Mouse (Mus musculus): ENCODE data around the gene Sdc4.

Sdc4 gene

DNA sequence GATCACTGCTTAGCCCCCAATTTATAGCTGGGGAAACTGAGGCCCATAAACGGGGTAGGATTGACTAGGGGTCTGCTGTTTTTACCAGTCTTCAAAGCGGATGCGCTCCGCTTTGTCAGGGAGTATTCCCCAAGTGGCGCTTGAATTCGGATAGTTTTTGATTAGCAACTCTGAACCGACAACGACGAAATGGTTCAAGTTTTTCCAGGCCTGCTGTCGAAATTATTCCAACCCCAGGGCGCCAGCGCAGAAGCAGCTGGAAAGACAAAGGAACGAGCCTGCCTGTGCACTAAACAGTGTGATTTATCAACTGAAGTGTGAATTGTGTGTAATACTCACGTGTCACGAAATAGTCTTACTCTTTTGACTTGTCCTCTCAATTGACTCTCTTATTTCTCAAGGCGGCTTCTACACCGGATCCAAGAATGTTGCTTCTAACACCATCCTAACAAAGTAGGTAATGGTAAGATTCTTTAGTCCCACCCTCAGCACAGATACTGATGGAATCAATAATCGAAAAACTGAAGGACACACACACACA lies at the start of gene Sdc4:
Gene Sdc4 (minus strand): TSS at position 428 of the 541 bp plus-strand sequence.
- no peak for DNase-seq

DNA sequence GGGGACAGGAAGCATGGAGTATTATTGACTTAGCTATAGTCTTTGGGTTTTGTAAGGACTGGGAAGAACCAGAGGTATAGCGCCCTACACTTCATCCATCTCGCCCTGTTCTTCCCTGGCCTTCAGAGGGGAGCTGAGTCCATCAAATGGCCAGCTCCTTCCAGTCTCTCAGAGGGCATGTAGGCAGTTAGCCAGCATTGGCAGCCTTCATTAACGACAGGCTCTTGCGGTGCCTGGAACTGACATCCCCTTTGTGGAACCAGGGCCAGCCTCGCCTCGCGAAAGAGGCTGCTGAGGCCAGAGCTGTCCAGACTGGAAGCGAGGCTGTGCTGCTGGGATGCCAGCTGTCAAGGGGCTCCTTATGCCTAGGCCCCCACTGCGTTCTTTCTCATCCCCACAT lies 44.1 kb upstream of the Sdc4 start:
- DNase-seq, result no peak

DNA sequence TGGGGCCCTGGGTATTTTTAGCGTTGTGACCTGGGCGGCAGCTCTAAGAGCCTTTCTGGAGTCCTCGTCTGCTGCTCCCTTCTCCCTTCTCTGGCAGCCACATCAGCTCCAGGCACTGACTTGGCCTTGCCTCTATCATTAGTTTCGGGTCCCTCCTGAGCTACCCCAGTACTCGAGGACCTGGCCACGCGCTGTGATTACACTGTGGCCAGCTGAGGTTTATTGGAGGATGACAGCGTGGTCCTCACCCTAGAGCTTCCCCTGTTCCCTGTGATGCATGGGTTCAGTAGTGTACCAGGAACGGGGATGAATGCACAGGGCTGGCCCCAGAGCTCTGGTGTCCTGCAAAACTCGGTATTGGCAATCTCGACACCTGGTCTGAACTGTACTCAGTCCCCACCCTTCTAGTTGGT lies 43.4 kb upstream of the Sdc4 start:
- DNase-seq, result no peak

DNA sequence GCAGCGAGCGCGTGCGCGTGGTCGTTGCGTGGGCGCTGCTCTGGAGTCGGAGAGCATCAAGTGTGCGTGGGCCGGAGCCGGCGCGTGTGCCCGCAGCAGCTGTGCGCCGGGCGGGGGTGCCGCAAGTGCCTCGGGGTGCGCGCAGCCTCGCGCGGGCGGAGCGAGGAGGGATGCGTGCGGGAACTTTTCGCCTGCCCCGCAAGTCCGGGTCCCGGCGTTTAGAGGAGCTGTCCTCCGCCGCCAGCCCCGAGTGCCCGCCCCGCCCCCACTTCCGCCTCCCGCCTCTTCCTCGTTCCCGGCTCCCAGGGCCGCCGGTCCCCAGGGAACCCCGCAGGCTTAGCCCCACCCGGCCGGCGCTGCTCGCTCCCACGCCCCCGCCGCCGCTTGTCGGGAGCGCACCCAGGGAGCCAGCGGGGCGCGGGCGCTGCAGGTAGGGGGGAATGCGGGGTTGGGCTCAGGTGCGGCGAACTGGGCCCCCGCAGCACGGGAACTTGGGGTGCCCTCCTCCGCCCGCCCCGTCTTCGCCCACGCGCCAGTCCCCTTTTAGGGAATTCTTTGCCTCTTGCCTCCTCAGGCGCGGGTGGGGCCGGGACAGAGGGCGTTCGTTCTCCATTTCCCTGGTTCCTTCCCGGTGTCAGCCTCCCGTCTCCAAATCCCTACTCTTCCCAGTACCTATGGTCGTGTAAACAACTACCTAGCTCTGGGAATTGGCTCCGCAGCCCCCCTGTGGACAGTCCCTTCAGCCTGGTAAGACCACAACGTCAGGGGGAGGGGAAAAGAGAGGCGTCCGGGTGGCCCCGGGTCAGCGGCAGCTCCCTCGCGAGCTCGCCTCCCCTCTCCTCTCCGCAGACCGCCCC lies 42.8 kb upstream of the Sdc4 start:
- peak; percentile 41 for DNase-seq

DNA sequence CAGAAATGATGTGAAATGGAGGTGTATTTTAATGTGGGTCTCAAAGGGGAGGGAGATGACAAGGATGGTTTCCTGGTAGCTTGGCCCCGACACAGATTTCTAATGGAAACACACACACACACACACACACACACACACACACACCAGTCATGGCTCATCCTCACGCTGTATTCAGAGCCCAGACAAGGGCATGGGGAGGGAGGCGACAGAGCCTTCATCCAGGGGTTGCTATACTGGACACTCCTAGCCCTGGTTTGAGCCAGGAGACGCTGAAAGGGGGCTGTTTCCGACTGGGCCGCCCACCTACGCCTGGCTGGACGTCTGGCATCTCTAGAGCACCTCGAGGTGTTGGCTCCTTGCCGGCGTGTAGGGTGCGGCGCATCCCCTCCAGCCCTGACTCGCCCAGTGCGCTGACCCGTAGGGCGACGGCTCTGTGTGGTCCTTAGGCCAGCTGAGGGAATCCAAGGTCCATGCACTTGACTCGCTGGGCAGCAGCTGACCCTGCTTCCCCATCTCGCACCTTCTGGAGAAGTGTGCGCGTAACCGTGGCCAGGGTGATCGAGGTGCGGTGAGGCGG lies 42.1 kb upstream of the Sdc4 start, which contains the start of gene Dbndd2:
Gene Dbndd2 (plus strand): TSS at position 426 of the 577 bp plus-strand sequence.
- peak; percentile 78 for DNase-seq

DNA sequence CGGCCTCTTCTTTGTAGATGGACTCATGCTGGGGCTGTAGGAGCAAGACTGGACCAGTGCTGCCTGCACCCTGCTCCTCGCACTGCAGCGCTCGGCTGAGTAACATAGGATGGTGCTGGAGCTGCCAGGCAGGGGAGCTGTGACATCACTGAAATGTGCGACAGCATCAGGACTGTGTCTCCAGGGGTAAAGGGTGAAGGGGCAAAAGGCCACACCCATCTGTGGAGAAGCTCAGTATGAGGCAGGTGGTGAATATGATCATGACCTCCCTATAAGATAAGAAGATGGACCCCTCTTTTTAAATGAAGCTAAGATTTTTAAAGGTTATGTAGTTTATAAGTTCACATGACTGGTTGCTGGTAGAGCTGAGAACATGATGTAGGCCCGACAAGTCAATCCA lies 29.9 kb upstream of the Sdc4 start, which contains the start of gene Trp53tg5:
Gene Trp53tg5 (minus strand): TSS at position 101 of the 400 bp plus-strand sequence.
- no peak for DNase-seq

DNA sequence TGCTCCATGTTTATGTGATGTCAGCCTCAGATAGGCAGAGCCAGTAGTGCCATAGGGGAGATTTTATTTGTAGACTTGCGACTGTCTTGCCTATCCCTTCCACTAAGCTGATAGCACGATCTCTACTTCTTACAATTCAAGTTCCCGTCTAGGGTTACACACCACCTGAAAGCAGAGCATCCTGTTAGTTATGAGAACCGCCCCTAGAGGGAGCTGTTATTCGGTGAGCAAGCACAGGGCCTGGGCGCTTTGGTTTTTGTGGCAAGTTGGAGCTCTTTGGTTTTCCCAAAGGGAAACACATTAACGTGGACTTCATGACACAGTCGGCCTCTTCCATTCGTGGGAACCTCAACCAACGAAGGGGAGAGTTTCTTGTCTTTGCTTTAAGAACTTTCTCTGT lies 26.6 kb upstream of the Sdc4 start:
- no peak for DNase-seq

DNA sequence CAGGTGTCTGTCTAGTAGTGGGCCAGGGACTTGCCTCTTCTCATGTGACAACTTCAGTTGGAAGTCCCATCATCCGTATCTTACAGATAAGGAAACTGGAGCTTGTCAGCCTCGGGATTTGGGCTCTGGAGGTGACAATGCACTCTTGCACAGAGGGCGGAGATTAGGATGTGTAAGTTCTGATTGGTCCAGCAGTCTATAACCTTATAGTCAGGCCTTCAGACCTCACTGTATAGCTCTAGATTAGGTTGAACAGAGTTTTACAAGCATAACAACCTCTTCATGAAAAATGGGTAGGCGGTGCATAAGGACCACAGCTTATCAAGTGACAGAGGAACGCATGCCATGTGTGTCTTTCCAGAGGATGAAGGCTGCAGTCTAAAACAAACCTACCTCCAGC lies 23.1 kb upstream of the Sdc4 start:
- DNase-seq, result no peak

DNA sequence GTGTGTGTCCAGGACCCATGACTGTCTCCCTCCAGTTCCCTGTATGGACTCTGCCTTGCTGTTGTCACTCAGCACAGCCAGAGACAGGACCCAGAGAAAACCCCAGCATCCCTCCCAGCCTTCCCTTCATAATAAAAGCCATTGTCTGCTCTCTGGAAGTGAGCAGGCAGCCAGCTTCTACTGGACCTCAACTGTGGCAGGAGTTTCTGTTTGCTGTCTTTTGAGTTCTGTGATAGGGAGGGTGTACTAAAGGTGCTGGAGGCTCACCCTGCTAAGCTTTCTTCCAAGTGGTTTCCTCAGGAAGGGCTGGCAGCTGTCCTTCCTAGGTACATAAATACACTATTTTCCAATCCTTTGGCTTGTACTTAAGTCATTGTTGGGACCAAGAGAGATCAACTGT lies 21.5 kb upstream of the Sdc4 start:
- DNase-seq, result no peak

DNA sequence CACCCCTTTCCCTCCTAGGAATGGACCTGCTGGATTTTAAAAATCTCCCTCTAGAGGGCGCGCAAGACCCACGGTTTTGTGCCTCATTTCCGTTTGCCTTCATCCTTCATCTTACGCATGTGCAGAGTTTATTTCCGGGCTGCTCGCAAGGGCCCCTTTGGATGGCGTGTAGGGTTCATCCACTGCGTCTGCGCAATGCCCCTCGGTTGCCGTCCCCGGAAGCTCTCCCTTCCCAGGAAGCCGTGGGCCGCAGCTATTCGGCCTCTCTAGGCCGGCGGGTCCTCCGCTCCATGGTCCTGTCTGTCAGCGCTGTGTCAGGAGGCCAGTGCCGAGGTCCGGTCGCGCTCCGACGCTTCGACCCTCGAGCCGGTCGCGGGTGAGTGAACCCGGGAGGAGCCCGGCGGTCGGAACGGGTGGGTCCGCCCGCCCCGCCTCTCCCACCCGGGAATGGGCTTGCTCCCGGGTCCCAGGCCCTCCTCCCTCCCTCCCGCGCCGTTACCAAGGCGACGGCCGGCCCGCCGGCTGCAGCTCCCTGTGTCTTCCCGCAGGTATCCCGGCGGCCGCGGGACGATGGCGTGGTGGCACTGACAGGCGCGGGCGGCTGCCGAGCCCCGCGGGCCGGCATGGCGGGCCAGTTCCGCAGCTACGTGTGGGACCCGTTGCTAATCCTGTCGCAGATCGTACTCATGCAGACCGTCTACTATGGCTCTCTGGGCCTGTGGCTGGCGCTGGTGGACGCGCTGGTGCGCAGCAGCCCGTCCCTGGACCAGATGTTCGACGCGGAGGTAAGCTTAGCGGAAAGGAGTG lies 17.3 kb upstream of the Sdc4 start, which contains the start of gene Gm20458:
Gene Gm20458 (plus strand): TSS at position 223 of the 807 bp plus-strand sequence.
- DNase-seq, result peak; percentile 98

DNA sequence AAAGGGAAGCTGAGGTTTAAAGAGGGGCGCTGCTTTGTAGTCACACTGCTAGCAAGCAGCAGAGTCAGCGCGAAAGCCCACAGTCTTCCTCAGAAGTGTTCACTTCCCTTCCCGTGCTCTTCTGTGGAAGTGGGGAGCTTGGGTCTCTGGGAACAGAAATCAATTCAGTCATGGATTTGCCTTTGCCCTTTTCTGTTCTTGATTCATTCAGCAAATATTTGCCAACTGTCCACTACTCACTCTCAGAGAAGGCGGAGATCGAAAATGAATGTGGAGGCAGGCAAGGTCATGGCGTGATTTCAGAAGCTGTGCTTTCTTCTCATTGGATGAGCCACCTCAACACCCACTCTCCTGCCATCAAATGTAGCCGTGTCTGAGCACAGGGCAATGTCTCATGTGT lies 14.8 kb upstream of the Sdc4 start:
- DNase-seq, result peak; percentile 65

DNA sequence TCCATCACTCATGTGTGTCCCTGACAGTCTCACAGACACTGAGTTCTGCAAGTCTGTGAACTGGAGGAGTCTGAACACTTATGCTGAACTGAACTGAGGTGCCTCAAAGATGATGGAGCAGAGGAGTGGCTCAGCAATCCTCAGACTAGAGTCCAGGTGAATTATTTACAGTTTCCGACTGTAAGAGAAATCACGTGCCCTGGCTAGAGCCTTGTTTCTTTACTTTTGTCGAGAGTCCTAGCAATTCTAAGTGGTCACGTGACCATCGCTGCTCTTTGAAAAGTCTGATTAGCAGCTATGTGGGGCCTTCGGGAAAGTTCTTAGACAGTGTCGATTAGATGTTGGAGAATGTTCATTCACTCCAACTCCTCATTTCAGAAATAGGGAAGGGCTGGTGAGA lies 14.3 kb upstream of the Sdc4 start:
- DNase-seq, result peak; percentile 87

DNA sequence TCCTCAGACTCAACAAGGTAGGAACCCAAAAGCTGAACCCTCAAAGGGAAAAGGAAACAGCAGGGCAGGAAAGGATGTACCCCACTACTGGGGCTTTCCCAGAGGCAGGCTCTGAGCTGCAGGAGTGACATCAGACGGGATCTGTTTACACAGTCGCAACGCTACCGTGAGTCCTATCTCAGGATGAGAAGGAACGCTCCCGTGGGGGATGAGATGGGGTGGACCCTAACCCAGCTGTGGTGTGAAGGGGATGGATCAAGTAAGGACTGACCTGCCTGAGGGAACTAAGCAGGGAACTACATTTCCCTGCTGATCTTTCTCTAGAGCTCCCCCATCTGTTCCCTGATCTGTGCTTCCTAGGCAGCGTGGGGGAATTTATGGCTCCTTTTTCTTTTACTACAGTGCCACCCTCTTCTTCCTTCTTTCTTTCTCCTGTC lies 13.2 kb upstream of the Sdc4 start, which contains the start of gene Sys1:
Gene Sys1 (plus strand): TSS at position 101 of the 437 bp plus-strand sequence.
- no peak for DNase-seq

DNA sequence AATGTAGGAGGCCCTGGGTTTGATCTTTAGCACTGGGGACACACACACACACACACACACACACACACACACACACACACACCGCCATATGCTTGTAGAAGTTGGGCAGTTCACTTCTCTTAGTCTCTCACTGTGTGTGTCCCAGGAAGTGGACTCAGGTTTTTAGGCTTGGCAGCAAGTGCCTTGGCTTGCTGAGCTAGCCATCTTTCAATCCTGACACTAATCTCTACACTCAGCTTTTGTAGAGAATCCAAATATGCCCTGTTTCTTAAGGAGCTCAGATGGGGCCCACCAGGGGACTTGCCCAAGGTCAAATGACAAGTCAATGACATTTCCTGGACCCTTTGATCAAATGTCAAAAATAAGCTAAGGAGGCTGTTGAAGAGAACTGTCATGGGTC lies 12.7 kb upstream of the Sdc4 start:
- DNase-seq, result no peak

DNA sequence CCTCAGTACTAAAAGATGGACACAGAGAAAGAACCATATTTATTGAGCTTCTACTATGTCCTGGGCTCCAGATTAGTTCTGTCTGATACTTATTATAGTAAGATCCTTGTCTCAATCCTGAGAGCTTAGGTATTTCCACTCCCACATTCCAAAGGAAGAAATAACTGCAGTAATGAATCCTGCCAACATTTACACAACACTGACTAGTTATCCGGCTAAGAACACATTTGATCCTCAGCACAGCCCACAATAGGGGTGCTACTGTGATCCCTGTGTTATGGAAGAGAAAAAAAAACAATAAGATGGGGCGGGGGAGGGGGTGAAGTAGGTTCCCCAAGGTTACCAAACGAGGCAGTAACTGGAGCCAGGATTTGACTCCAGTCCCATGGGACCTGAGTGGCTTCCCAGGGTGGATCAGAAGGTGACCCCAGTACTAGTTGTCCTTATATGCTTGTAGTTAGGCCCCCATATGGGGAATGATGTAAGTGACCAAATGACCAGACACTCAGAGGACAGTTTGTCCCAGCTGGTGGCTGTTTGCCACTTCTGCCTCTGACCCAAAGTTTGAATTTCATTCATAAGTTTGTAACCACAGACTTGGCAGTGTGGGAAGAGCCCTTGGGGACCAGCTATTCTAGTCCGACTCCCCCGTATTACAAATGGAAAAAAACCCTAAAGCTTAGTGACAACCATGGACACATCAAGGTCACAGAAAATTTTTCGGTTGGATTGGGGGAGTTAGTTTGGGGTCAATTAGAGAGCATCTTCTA lies 11.9 kb upstream of the Sdc4 start:
- no peak for DNase-seq

DNA sequence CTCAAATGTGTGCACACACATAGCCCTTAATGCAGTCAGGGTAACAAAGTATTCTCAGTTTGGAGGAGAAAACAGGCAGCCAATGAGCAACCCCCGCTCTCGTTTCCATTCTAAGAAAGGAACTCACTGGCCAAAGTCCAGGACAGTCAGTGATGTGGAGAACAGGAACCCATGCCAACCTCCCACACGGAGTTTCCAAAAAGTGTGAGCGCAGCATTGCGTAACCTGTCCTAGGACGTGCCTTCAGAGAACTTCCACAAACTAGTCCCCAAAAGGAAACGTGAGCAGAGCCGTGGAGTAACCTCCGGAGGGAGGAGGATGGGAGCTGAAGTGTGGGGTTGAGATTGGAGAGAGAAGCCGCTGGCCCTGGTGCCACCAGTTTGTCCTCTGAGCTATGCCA lies 11.2 kb upstream of the Sdc4 start:
- peak; percentile 96 for DNase-seq

DNA sequence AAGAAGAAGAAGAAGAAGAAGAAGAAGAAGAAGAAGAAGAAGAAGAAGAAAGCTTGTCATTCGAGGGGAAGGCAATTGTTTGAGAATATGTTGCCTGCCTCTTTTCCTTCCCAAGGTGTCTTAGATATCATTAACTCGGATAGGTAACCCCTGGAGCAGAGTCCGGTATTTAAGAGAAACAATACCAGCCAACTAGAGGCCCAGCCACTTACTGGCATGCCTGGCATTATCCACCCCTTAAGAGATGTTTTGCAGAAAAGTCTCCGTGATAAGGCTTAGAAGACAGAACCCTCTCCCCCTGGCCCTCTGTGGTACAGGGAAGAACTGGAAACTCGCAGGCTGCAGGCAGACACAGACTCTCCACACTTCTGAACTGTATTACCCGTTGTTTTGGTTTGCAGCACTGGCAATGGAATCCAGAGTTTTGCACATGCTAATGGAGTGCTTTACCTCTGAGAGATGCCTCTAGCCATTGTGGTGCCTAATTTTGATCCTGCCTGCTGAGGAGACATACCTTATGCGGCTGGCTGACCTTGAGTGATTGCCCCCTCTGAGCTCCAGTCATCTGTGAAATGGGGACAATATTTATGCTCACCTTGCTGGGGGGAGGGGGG lies 10.3 kb upstream of the Sdc4 start:
- DNase-seq, result peak; percentile 67

DNA sequence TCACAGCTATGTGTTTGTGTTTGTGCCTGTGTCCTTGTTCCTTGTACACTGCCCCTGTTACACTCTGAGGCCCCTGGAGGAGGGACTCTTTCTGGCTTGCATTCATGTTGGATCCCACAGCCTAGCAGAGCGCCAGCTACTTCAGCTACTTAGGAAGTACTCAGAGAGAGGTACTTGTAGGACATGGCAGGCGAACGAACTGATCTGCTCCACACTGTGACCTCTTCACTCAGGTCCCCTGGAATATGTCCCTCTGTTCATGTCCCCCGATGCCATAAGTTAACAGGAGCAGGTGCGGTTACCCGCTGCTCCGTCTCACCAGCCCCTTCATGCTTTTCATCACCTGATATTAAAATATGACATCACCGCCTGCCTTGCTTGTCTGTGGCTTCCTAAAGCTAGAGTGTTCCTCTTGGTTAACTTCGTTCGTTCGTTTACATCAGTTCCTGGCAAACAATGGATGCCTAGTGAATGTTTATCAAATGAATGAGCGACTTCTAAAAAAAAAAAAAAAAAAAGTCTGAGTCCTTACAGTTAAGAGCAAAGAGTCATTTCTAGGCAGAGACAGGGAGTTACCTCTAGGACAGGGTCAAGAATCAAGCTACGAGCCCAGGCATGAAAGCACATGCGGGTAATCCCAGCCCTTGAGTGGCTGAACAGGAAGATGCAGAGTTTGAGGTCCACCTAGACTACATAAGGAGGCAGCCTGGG lies 9.5 kb upstream of the Sdc4 start:
- peak; percentile 67 for DNase-seq

DNA sequence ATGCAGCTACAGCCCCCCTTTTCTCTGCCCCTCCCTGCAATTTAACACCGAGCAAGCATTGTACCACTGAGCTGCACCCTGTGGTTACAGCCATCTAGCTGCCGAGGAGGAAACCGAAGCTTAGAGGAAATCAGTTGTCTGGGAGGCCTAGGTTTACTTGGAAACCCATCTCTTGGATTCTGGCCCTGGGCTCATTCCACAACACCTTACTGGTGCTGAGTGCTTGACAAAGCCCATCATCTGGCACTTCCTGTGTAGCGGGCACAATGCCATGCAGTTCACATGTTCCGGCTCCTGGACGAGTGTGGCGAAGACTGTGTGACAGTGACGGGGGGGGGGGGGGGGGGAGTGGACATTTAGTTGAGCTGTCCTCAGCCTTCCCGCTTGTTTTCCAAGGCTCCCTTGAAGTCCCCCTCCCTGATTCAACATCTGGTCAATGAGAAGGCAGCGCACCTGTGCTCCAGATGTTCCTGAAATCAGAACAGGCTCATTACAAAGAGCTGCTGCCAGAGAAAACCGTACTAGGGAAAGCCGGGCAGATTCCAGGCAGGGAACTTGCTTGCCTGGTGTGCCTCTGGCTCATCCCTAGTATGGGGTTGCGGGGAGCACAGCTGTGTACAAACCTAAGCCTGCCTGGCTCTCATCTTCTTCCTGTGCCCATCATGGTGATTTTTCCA lies 8.5 kb upstream of the Sdc4 start:
- peak; percentile 28 for DNase-seq

DNA sequence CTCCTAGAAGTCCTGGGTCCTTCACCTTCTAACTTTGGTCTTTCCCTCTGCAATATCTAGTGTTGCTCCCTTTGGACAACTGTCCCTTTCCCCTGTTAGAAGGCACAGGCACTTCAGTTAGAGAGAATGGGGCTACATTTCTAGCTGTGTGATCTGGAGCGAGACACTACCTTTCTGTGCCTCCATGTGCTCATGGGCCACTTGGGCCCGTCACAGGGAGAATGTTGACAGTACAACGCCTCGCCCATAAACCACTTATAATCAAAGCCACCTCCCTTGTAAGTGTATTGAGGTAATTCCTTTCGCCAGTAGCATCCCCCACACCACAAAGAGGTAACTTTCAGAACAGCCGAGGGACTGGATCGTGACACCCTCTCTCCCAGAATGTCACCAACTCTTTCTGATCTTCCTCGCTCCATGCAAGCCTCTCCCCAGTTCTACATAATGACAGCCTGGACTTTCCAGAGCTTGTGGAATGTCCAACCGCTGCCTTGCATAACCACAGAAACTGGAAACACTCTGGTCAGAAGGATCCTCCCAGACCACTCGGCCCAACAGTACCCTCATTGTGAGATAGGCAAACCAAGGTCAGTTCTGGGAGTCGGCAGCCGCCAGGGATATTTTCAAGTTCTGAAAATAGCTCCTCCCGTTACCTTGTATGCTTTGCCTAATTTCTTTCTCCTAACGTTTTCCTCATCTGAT lies 5.8 kb upstream of the Sdc4 start:
- DNase-seq, result no peak
